Mouse (Mus musculus): ENCODE results near the gene Arid5a.

DNA sequence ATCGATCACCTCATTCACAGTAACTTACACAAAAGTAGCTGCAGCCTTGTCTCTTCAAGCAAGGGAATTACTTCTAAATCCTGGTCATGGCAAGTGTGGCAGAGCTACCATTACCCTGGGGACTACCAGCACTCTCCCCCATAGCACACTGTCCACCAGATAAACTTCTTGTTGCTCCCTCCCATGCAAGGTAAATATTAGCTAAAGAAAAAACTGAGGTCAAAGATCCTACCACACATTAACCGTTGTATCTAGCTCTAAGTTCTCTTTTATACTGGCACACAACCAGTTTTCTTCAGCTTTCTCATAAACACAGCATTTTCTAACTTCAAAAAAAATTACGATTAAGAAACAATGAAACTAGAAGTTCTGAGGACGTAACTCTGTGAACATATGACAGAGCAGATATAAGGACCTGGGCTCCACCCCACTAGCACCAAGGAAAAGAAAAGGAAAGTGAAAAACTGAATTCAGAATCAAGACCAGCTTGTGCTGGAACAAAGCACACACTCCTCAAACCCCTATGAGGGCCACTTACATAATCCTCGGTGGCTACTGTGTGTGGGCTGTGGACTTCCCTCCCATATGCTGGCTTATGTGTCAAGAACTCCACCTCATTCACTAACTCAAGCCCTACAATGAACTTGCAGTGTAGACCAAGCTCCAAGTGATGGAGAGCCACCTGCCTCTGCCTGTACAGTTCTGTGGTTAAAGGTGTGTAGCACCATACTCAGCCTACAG lies 49.6 kb downstream of the Arid5a start:
- TF ChIP-seq EP300 (IDR thresholded peaks at IDR 0.05; ENCODE audit: low read depth) (no peak), CTCF (IDR thresholded peaks at IDR 0.05; ENCODE audit: low read depth) (no peak)
